Mouse (Mus musculus): ENCODE data around the gene Galnt13. TPM values are rescaled to one million over a fixed set of nuclear protein-coding genes. Genes with fewer than 3 reads are reported as not detected.
A peak's percentile ranks its signal among the peaks of the same experiment; 100 is the strongest.

Gene Galnt13
- 11.9 and 13.6 TPM in 2 replicates for polyA plus RNA-seq (2014; fragmentation: Nextera tagmentation; extraction: Ambion mirVana)

DNA sequence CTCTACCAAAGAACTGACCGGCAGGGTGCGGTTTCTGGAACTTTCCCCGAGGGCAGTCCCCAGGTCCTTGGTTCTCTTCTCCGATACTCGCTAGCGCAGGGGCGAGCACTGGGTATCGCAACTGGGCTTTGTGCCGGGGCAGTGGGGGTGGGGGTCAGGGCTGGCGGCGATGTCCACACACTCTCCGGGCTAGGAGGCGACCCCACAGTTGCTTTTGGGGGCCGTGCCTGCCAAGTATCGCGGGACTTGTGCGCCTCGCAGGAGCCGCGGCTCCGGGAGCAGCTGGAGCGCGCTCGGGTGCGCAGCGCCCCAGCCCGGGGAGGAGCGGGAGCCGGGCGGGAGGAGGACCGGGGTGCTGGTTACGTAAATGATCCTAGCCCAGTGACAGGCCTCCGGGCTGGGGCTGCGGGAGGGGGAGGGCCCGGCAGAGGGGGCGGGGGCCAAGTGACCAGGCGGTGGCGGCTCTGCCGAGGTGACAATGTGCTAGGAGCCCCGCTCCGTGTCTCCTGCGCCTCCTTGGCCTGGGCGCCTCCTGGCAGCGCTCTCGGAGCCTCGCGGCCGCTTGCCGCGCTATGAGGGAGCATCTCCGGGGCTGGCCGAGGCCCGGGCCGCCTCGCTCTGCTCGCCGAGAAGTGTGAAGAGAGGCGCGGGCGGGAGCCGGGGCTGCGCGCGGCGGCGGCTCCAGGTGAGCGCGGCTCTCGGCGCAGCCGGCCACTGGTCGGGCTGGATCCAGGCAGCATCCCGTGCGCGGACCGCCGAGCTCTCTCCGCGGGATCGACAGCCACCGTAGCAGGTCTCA is at the start of gene Galnt13:
TSS of gene Galnt13 (plus strand) at position 381 of the 799 bp plus-strand sequence.
- WGBS: under 1% methylated on average over 65 of the region's 81 CpGs
- no peaks in the 10 kb centered on the region for H3K9me3 ChIP-seq (ENCODE audit: control insufficient read depth, low read length)
- H3K27me3 ChIP-seq (ENCODE audit: control insufficient read depth, insufficient read depth, low read length): no peaks in the 10 kb centered on the region
- peak within 1 kb of the TSS; percentile 90 for H3K4me2 ChIP-seq (replicated peaks)
- DNase-seq (ENCODE audit: low spot score): peak; percentile 72
- H3K27ac ChIP-seq: peak within 1 kb of the TSS; percentile 84
- peak within 1 kb of the TSS; percentile 73 for H3K9ac ChIP-seq
- ATAC-seq (ENCODE audit: low FRiP score): peak; percentile 94
- no peaks in the 10 kb centered on the region for H3K4me1 ChIP-seq (replicated peaks; ENCODE audit: control insufficient read depth, insufficient read depth, low read length)
- no peaks in the 10 kb centered on the region for H3K36me3 ChIP-seq (replicated peaks; ENCODE audit: control insufficient read depth, insufficient read depth)
- H3K4me3 ChIP-seq (replicated peaks; ENCODE audit: low read length): peak within 1 kb of the TSS; percentile 73

GRCm38 (mm10) chr2:54431060-54431459 is 5.1 kb upstream of the Galnt13 start:
- WGBS: 61% methylated on average over 2 of the region's 2 CpGs
- Histone ChIP-seq H3K4me3 (replicated peaks; ENCODE audit: low read length) (no peak overlapping the region), H3K4me1 (replicated peaks; ENCODE audit: control insufficient read depth, insufficient read depth, low read length) (no peaks in the 10 kb centered on the region), H3K9me3 (ENCODE audit: control insufficient read depth, low read length) (no peaks in the 10 kb centered on the region), H3K9ac (no peak overlapping the region), H3K27ac (no peak overlapping the region), H3K36me3 (replicated peaks; ENCODE audit: control insufficient read depth, insufficient read depth) (no peaks in the 10 kb centered on the region), H3K4me2 (replicated peaks) (no peak overlapping the region), H3K27me3 (ENCODE audit: control insufficient read depth, insufficient read depth, low read length) (no peaks in the 10 kb centered on the region)
- ATAC-seq (ENCODE audit: low FRiP score) (no peak), DNase-seq (ENCODE audit: low spot score) (peak; percentile 38)

- no peaks in the 10 kb centered on the region for H3K36me3 ChIP-seq (replicated peaks; ENCODE audit: control insufficient read depth, insufficient read depth)
- WGBS: 42% methylated on average over 10 of the region's 10 CpGs
Observed at GRCm38 (mm10) chr2:54435380-54435779, 737 bp upstream of the Galnt13 start.

GRCm38 (mm10) chr2:54436736-54437500 is 801 bp downstream of the Galnt13 start:
- DNase-seq (ENCODE audit: low spot score) (peak; percentile 55), ATAC-seq (ENCODE audit: low FRiP score) (peak; percentile 46)
- peak overlapping the region; percentile 84 for H3K27ac ChIP-seq
- 1% methylated on average over 34 of the region's 42 CpGs for WGBS
- H3K4me1 ChIP-seq (replicated peaks; ENCODE audit: control insufficient read depth, insufficient read depth, low read length): no peaks in the 10 kb centered on the region
- peak overlapping the region; percentile 73 for H3K4me3 ChIP-seq (replicated peaks; ENCODE audit: low read length)
- peak overlapping the region; percentile 73 for H3K9ac ChIP-seq
- H3K9me3 ChIP-seq (ENCODE audit: control insufficient read depth, low read length): no peaks in the 10 kb centered on the region
- no peaks in the 10 kb centered on the region for H3K27me3 ChIP-seq (ENCODE audit: control insufficient read depth, insufficient read depth, low read length)
- H3K36me3 ChIP-seq (replicated peaks; ENCODE audit: control insufficient read depth, insufficient read depth): no peaks in the 10 kb centered on the region
- H3K4me2 ChIP-seq (replicated peaks): peak overlapping the region; percentile 90

More at GRCm38 (mm10) chr2:54435380-54435779, 737 bp upstream of the Galnt13 start:
- DNase-seq (ENCODE audit: low spot score) (no peak), ATAC-seq (ENCODE audit: low FRiP score) (no peak)
- Histone ChIP-seq H3K4me2 (replicated peaks) (peak overlapping the region; percentile 90), H3K9me3 (ENCODE audit: control insufficient read depth, low read length) (no peaks in the 10 kb centered on the region), H3K27ac (no peak overlapping the region), H3K4me1 (replicated peaks; ENCODE audit: control insufficient read depth, insufficient read depth, low read length) (no peaks in the 10 kb centered on the region), H3K27me3 (ENCODE audit: control insufficient read depth, insufficient read depth, low read length) (no peaks in the 10 kb centered on the region), H3K9ac (peak overlapping the region; percentile 73), H3K4me3 (replicated peaks; ENCODE audit: low read length) (peak overlapping the region; percentile 73)

GRCm38 (mm10) chr2:54437501-54437830 is 1.3 kb downstream of the Galnt13 start:
- WGBS: 4% methylated on average over 9 of the region's 9 CpGs
- no peaks in the 10 kb centered on the region for H3K27me3 ChIP-seq (ENCODE audit: control insufficient read depth, insufficient read depth, low read length)
- peak overlapping the region; percentile 73 for H3K4me3 ChIP-seq (replicated peaks; ENCODE audit: low read length)
- no peaks in the 10 kb centered on the region for H3K36me3 ChIP-seq (replicated peaks; ENCODE audit: control insufficient read depth, insufficient read depth)
- no peaks in the 10 kb centered on the region for H3K4me1 ChIP-seq (replicated peaks; ENCODE audit: control insufficient read depth, insufficient read depth, low read length)
- ATAC-seq (ENCODE audit: low FRiP score): no peak
- peak overlapping the region; percentile 90 for H3K4me2 ChIP-seq (replicated peaks)
- H3K9ac ChIP-seq: peak overlapping the region; percentile 73
- H3K9me3 ChIP-seq (ENCODE audit: control insufficient read depth, low read length): no peaks in the 10 kb centered on the region
- peak overlapping the region; percentile 26; the same call in 1 of the 2 replicates for H3K27ac ChIP-seq
- DNase-seq (ENCODE audit: low spot score): no peak

GRCm38 (mm10) chr2:54442734-54443500 is 6.8 kb downstream of the Galnt13 start:
- WGBS: 75% methylated on average over 9 of the region's 9 CpGs
- DNase-seq (ENCODE audit: low spot score) (no peak), ATAC-seq (ENCODE audit: low FRiP score) (no peak)
- no peaks in the 10 kb centered on the region for H3K36me3 ChIP-seq (replicated peaks; ENCODE audit: control insufficient read depth, insufficient read depth)
- no peak overlapping the region for H3K27ac ChIP-seq
- H3K27me3 ChIP-seq (ENCODE audit: control insufficient read depth, insufficient read depth, low read length): no peaks in the 10 kb centered on the region
- H3K9me3 ChIP-seq (ENCODE audit: control insufficient read depth, low read length): no peaks in the 10 kb centered on the region
- no peak overlapping the region for H3K4me2 ChIP-seq (replicated peaks)
- H3K9ac ChIP-seq: no peak overlapping the region
- H3K4me3 ChIP-seq (replicated peaks; ENCODE audit: low read length): no peak overlapping the region
- H3K4me1 ChIP-seq (replicated peaks; ENCODE audit: control insufficient read depth, insufficient read depth, low read length): no peaks in the 10 kb centered on the region

DNA sequence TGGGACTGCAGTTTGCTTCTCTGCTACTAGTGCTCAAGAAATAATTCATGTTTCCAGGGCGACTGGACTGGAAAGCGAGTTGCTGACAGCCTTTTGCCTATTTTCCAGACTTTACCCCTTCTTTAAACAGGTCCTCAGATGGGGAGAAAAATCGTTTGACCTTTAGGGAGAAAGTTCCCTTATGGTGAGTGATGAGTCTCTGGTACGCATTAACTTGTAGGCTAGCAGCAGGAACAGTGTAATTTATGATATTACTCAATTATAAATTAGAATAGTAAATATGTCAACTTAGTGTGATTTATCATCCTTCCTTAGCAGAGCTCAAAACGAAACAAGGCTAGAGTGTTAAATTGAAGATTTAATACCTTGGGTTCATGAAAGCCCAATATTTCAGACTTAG is 47.3 kb downstream of the Galnt13 start:
- DNase-seq (ENCODE audit: low spot score) (no peak), ATAC-seq (ENCODE audit: low FRiP score) (no peak)
- no peaks in the 10 kb centered on the region for H3K9me3 ChIP-seq (ENCODE audit: control insufficient read depth, low read length)
- no peak overlapping the region for H3K4me3 ChIP-seq (replicated peaks; ENCODE audit: low read length)
- H3K27ac ChIP-seq: no peak overlapping the region
- no peak overlapping the region for H3K9ac ChIP-seq
- H3K4me1 ChIP-seq (replicated peaks; ENCODE audit: control insufficient read depth, insufficient read depth, low read length): no peaks in the 10 kb centered on the region
- no peak overlapping the region for H3K4me2 ChIP-seq (replicated peaks)
- H3K36me3 ChIP-seq (replicated peaks; ENCODE audit: control insufficient read depth, insufficient read depth): no peaks in the 10 kb centered on the region
- no peaks in the 10 kb centered on the region for H3K27me3 ChIP-seq (ENCODE audit: control insufficient read depth, insufficient read depth, low read length)
- 72% methylated on average over 5 of the region's 5 CpGs for WGBS

DNA sequence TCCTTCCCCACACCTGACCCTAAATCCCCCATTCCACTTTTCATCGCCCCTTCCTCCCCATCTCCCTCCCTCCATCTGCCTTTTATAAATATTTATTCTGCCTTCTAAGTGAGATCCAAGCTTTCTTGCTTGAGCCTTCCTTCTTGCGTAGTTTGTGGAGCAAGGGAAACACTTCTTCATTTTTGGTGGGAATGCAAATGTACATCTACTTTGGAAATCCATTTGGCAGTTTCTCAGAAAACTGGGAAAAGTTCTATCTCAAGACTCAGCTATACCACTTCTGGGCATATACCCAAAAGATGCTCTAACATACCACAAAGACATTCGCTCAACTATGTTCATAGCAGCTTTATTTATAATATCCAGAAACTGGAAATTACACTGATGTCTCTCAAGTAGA is 86.9 kb downstream of the Galnt13 start:
- H3K27ac ChIP-seq: no peak overlapping the region
- H3K4me2 ChIP-seq (replicated peaks): no peak overlapping the region
- ATAC-seq (ENCODE audit: low FRiP score) (no peak), DNase-seq (ENCODE audit: low spot score) (peak; percentile 1)
- H3K9ac ChIP-seq: no peak overlapping the region
- WGBS: 95% methylated on average over 3 of the region's 3 CpGs
- no peaks in the 10 kb centered on the region for H3K4me1 ChIP-seq (replicated peaks; ENCODE audit: control insufficient read depth, insufficient read depth, low read length)
- no peaks in the 10 kb centered on the region for H3K27me3 ChIP-seq (ENCODE audit: control insufficient read depth, insufficient read depth, low read length)
- no peaks in the 10 kb centered on the region for H3K36me3 ChIP-seq (replicated peaks; ENCODE audit: control insufficient read depth, insufficient read depth)
- no peaks in the 10 kb centered on the region for H3K9me3 ChIP-seq (ENCODE audit: control insufficient read depth, low read length)
- no peak overlapping the region for H3K4me3 ChIP-seq (replicated peaks; ENCODE audit: low read length)

DNA sequence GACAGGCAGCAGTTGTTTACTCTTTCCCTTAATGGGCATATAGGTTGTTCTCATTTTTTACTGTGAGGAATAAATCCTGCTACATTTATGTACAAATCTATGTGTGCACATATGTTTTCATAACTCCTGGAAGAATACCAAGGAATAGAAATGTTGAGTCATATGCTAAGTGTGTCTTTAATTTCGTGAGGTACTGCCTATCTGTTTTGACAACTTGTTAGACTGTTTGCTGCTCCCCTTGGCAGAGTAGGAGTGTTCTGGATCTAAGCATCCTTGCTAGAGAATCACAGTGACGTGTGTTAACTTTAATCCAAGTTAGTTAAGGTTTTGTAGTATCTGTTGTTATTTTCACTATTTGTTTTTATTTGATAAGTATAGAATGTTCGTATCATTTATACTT is 91.0 kb downstream of the Galnt13 start:
- Histone ChIP-seq H3K27me3 (ENCODE audit: control insufficient read depth, insufficient read depth, low read length) (no peaks in the 10 kb centered on the region), H3K9ac (no peak overlapping the region), H3K4me1 (replicated peaks; ENCODE audit: control insufficient read depth, insufficient read depth, low read length) (no peaks in the 10 kb centered on the region), H3K27ac (no peak overlapping the region), H3K4me3 (replicated peaks; ENCODE audit: low read length) (no peak overlapping the region), H3K36me3 (replicated peaks; ENCODE audit: control insufficient read depth, insufficient read depth) (no peaks in the 10 kb centered on the region), H3K4me2 (replicated peaks) (no peak overlapping the region), H3K9me3 (ENCODE audit: control insufficient read depth, low read length) (no peaks in the 10 kb centered on the region)
- 81% methylated on average over 3 of the region's 3 CpGs for WGBS
- DNase-seq (ENCODE audit: low spot score) (no peak), ATAC-seq (ENCODE audit: low FRiP score) (no peak)
